Mouse (Mus musculus): ENCODE results near the gene Kcnj16. TPM values are rescaled to one million over a fixed set of nuclear protein-coding genes. Genes with fewer than 3 reads are reported as not detected.

Kcnj16 gene
- polyA plus RNA-seq (2012; rRNA removed): 6.7 and 8.3 TPM in 2 replicates

DNA sequence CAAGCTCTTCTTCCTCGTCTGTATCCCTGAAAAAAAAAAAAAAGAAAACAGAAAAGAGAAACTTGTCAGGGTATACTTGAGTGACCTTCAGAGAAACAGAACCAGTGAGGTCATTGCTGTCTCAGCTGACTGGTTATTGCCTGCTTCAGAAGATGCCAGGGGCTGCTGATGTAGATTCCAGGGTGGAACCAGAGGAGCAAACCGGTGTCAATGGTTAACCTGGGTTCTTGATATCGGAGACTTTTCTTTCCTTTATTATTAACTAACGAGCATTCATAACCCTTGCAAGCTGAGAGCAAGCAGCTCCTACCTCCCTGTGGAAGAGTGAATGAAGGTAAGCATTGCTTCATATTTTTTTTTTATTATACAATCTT lies at the start of gene Kcnj16:
Gene Kcnj16 (plus strand): TSS at position 272 of the 374 bp plus-strand sequence.

DNA sequence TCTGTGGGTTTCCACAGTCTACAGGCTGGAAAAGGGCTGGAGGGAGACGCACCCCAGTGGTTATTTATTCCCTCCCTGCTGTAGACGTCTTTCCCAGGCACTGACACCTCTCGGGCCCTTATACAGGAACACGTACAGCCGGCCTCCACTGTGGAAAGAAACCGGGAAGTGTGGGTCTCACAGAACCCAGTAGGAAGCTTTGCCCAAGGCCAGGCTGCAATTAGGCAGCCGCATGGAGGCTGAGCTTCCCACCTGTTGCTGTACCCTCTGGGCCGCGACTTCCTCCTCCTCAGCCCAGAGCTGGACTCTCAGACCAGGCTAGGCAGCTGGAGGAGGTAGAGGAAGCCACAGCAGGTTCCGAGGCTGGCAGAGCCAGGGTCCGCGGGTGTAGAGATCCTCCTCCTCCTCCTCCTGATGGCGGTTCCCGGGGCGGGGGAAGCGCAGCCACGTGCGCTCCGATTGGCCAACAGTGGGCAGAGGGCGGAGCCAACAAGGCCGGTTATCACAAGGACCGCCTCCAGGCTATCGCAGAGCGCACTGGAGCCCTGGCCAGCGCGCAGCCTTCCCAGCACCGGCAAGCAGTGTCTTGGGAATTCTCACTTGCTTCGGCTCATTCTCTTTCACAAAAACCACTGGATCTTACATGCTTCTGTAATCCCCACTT lies 97.9 kb downstream of the Kcnj16 start, which contains the start of gene Kcnj2:
Gene Kcnj2 (plus strand): TSS at position 530 of the 664 bp plus-strand sequence.

Other genes starting within 250 kb of the Kcnj16 start
- gene Kcnj2, start 98.1 kb downstream of the Kcnj16 start, polyA plus RNA-seq (2012; rRNA removed): 0.19 and 0.29 TPM in 2 replicates